Mouse (Mus musculus): ENCODE results near the gene Fgf18. TPM values are rescaled to one million over a fixed set of nuclear protein-coding genes. Genes with fewer than 3 reads are reported as not detected.

Fgf18 gene
- total RNA-seq, 2 experiments from 2014 or later: 6.1 to 7.3 TPM

DNA sequence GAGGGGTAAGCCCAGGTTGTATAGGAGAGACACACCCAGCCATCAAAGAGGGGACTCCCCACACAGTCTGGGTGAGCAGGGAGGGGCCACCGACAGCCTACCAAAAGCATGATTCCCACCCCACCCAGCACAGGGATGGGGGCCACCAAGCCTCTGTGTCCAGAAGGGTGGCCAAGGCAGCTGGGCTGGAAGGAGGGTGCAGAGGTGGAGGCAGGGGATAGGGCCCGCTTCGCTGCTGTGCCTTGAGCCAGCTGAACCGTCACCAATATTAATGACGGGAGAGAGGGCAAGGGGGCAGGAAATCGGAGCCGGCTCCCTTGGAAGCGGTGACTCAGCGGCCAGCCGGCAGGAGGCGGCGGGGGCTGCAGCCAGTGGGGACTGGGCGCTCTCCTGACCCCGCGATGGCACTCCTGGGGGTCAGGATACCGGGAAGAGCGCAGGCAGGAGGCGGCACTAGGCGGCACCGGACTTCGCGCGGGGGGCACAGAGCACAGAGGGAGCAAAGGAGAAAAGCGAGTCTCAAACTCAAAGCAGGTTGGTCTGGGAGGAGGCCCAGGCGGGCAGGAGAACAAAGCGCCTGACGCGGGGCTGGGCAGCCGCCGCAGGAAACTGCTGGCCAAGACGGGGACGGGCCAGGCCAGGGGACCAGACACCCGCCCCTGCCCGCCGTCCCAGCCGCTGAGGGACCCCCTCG is 24.5 kb downstream of the Fgf18 start:
- intact Hi-C loops (cut with DNase I): no loop called here
- DNase-seq: peak; percentile 35 to 44

DNA sequence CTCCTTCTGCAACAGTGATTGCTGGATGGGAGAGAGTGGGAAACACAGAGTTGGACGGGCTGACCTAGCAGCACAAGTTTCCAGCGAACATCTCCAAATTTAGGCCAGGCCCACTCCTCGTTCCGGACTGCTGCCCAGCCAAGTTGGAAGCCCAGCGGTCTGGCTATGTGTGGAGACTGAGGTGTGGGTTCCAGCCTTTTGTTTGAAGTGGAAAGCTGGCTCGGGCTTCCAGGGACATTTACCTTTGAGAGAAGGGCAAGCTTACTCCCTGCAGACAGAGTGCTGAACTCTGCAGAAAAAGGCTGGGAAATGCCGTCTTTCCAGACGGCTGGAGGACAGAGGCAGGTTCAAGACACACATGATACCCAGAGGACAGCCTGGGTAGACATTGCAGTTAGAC is 27.6 kb downstream of the Fgf18 start:
- no peak for DNase-seq
- intact Hi-C loops (cut with DNase I): no loop called here

DNA sequence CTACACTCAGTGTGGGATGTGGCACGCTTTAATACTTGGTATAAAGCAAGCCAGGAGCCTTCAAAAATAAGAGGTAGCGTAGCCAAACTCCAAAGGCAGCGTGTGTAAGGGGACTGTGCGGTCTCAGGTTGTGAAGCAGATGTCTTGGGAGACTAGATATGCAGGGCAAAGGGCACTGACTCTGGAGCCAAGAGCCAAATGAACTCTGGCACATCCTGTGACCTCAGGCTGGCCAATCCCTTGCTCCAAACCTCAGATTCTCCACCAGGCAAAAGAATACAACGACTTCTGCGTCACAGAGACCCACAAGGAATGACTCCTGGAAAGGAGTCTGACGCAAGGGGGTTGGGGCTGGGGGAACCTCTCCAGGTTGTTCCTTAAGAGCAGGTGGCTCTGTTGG is 28.1 kb downstream of the Fgf18 start:
- intact Hi-C loops (cut with DNase I): no loop called here
- DNase-seq: no peak

DNA sequence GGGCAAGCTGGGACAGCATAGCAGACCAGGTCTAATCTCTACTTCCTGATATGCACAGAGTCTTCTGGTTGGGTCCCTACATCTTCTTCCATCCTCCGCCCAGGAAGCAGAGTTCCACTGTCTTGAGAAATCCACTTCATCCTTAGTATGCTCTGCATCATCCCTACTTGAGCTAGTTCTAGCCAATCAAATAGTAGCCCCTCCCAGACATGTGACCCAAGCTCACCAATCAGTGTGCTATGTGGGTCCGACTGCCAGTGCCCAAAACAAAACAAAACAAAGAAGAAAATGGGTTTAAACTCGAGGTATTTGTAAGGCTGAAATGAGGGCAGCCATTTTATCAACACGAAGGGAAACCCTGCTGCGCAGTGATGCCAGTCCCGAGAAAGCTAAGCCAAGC is 28.7 kb downstream of the Fgf18 start:
- peak in 1 of 2 experiments; percentile 13 for DNase-seq
- intact Hi-C loops (cut with DNase I): no loop called here

DNA sequence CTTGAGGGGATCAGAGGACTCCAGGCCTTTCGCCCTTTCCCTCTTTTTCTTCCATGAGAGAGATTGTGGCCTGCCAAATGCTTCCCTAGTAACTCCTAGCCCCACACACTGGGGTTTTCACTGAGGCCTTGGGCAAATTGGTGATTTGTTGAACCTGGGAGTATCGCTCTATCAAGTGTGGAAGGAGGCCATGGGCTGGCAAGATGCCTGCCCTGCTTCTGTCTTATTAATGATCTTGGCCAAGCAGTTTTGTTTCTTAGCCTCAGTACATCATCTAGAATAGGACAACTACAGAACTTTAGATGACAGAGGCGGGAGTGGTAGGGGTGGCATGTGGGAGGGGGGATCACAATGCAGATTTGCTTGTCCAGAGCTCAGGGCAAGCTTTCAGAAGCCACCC is 31.4 kb downstream of the Fgf18 start:
- DNase-seq: no peak
- intact Hi-C loops (cut with DNase I): no loop called here

DNA sequence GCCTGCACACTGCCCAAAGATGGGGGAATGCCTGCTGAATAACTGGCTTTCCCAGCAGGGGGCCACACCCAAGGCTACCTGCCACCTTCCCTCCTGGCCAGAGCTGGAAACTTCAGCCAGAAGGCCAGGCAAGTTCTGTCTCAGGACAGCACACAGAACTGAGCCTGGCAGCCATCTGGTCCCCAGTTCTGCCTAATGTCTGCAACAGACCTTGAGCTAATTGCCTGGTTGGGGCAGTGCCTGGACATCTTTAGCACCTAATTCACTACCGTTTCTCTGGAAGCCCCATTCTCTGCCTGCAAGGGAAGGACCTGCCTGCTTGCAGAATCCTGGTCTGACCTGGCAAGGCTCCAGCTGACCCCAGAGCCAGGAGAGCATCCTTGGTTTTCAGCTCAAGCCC is 34.8 kb downstream of the Fgf18 start:
- intact Hi-C loops (cut with DNase I): no loop called here
- no peak for DNase-seq

DNA sequence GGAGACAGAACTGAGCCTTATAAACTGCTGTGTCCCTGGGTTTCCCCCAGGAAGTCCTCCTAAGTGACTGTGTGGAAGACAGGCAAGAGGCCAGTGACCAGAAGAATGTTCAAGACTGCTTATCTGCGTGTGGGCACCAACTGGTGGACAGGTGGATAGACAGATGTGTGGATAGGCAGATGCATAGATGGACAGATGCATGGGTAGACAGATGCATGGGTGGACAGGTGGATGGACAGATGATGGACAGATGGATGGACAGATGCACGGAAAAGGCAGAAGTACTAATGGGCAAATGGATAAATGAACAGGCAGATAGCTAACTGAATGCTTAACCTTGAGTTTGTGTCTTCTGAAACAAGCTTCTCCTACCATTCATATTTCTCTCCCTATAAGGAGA is 37.1 kb downstream of the Fgf18 start:
- no peak for DNase-seq
- intact Hi-C loops (cut with DNase I): no loop called here

DNA sequence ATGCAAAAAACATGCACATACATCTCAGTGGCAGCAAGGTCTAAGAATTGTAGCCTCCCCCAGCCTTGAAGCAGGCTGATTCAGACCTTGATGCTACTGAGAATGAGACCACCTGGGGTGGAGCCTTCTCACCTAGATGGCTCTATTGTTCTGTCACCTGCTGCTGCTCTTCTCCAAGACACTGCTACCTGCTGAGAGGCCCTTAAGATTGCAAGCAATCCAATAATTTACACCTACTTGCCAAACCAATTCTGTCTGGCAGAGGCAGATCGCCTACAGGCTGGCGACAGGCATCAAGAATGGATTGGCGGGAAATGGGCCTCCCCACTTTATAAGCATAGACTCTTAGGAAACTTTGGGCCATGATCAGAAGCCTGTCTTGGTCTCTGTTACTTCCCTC is 39.7 kb downstream of the Fgf18 start:
- no peak for DNase-seq

DNA sequence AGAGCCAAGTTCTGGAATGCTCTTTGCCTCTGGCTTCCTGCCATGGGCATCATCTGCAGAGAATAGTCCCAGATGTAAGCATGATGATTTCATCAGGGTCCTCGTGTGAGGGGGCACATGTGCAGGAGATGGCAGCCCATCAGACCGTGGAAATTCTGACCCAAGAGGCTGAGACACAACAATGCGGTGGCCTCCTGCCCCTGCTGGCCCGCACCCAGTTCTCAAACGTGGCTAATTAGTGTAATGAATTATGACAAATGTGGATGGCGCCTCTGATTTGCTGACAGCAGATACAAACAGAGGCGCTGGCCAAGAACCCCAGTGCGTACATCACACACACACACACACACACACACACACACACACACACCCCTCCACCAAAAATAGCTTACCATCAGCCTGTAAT is 42.3 kb downstream of the Fgf18 start:
- intact Hi-C loops (cut with DNase I): no loop called here
- no peak for DNase-seq

More for the DNA sequence above, 39.7 kb downstream of the Fgf18 start:
- intact Hi-C loops (cut with DNase I): no loop called here

DNA sequence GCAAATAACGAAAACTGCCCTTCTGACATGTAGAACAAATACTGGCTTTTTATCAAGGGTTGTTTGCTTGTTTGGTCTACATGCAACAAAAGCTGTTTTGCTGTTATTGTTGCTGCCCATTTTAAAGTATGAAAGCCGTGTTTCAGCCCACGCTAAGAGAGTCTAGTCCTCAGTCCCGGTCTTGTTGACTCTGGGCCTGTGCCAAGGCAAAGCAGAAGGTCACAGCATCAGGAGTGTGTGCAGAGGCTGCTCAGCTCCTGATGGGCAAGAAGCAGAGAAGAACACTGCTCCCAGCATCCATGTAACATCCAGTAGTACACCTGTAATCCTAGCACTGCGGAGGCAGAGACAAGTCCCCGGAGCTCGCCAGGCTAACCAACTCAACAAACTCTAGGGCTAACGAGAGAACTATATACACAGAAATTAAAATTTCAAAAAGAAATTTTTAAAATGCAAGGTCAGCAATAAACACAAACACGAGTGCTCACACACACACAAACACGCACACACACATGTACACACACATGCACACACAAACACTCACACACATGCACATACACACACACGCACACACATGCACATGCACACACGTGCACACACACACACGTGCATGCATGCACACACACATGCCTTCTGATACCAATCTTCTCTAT is 43.8 kb downstream of the Fgf18 start:
- no peak for DNase-seq
- intact Hi-C loops (cut with DNase I): no loop called here

DNA sequence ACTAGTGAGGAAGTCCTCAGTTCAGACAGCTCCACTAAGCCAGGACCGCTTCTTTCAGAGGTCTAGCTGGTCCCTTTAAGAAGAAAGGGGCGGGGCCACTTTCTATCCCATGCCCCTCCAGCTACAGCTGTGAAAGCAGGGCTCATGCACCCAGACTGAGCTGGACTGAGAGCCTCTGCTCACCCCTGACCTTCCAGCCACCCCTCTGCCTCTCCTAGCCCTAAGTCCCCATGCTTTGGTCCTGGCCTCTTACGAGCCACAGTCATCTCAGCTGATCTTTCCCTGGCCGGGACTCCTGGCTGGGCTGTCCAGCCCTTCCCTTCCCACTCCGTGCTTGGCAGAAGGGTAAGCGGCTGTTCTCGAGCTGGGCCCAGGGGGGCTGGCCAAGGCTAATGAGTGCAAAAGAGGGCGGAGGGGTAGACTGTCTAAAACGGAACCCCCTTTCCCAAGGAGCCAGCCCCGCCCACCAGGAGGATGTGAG is 47.1 kb downstream of the Fgf18 start:
- intact Hi-C loops (cut with DNase I): no loop called here
- DNase-seq: peak; percentile 60 to 65

DNA sequence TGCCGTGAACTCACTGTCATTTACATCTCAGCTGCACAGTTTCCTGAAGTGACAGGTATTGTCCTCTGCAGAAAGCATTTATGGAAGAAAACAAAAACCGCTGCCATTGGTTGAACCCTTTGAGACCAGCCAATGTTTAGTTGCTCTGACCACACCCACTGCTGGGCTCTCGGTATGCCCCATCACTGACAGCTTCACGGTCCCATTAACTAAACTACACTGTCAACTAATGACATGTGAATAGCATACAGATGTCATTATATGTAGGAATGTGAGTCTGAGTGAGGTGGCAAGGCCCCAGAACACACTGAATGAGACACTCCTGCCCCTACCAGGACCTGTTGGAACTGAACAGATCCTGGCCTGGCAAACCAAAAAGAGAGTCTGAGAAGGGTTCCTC is 47.8 kb downstream of the Fgf18 start:
- intact Hi-C loops (cut with DNase I): loop anchor here (2.0 to 5.0 kb wide), 3 partner anchors 49 to 132 kb away; no protein-coding TSS in a partner anchor
- DNase-seq: no peak

DNA sequence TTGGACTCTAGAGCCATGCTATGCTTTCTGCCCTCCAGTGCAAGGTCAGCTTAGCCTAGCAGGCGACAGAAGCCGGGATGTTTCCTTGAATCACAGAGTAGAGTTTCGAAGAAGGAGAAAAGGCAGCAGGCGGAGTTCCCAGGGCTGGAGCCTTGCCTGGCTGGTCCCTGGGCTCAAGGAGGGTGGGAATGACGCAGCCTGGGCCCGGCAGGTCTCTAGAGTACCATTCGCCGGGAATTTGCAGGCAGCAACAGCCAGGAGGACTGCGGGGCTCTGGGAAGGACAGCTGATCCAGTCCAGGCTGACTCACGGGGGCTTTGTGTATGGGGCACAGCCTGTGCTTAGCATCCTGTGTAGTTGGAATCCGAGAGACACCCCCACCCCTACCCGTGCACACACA is 48.8 kb downstream of the Fgf18 start:
- DNase-seq: peak; percentile 68 to 72
- intact Hi-C loops (cut with DNase I): loop anchor here (2.0 to 5.0 kb wide), 3 partner anchors 50 to 131 kb away; no protein-coding TSS in a partner anchor

DNA sequence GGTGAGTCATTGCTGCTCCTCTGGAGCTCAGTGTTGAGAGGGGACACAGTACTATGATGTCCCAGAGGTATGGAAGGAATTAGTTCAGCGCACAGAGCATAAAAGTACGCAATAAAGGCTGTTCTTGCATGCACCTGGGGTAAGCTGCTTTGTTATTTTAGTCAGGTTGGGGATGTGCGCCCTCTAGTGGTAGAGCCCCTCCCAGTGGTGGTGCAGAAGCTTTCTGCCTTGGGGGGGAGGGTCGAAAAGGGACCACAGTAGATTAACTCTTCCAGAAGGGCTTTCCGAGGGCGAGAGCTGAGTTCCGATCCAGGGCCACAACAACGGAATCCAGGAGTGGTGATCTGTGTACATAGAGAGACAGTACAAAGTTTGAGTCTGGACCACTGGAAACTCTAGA is 49.3 kb downstream of the Fgf18 start:
- DNase-seq: peak; percentile 48 to 64
- intact Hi-C loops (cut with DNase I): loop anchor here (2.0 to 5.0 kb wide), 3 partner anchors 51 to 131 kb away; no protein-coding TSS in a partner anchor

DNA sequence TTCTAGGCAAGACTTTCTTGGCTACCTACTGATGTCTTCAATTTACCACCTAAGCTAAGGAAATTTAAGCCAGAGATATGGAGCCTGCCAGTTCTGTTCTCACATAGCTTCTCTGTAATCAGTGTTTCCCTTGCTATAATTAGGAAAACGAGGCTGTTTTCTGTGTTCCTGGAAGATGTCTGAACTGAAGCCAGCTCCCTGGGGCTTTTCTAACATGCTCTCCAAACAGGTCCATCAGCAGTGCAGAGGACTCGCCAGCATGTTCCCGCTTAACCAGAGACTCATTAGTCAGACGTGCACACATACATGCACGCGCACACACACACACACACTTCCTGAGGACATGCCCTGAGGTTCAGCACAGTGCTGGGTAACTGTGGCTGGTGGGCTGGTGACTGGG is 57.3 kb downstream of the Fgf18 start:
- DNase-seq: no peak
- intact Hi-C loops (cut with DNase I): no loop called here

DNA sequence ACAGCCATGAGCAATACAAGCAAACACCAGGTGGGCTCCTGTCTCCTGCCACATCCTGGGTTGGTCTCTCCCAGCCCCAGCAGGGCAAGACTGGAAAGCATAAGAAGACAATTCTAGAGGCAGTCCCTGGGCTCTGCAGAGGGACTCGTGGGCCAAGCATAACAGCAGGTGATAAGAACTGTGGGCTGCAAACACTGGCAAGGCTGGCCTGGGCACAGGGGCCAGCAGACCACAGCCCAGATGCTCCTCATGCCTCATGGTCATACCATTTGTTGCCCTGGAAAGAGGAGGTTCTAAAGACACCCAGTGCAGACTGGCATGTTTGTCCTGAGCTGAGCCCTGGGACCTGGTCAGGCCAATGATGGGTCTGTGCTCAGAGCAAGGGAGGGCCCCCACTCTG is 59.0 kb downstream of the Fgf18 start:
- DNase-seq: no peak
- intact Hi-C loops (cut with DNase I): no loop called here

DNA sequence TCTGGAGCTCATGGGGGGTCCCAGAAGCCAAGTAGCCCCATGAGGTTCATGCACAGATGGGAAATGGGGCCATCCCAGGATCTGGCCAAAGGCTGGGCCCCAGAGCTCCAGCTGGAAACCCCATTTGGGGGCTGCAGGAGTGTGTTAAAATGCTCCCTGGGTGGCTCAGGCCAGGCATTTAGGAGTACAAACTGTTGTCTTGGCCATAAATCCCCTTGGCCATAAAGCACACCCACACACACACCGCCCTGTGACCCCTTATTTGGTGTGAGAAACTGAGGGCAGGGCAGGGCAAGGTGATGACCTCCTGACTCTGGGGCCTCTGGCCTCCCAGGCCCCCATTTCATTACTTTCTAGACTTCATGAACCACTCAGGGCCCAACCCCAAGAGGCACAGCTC is 61.2 kb downstream of the Fgf18 start:
- DNase-seq: no peak
- intact Hi-C loops (cut with DNase I): no loop called here

DNA sequence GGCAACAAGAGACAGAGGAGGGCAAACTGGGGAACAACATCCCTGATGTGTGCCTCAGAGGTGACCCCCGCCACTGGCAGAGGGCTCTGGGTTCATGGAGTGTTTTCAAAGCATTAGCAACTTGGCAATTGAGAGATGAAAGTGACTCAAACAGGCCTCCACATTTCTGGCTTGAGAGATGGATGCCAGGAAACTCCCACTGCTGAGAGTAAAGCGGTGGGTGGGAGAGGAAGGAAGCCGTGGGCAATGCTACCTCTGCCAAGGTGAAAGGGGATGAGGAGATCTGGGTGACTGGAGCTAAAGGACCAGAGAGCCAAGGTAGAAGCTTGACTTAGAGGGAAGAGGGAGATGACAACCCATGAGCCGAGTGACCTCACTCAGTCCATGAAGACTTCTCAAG is 61.7 kb downstream of the Fgf18 start:
- no peak for DNase-seq
- intact Hi-C loops (cut with DNase I): no loop called here

DNA sequence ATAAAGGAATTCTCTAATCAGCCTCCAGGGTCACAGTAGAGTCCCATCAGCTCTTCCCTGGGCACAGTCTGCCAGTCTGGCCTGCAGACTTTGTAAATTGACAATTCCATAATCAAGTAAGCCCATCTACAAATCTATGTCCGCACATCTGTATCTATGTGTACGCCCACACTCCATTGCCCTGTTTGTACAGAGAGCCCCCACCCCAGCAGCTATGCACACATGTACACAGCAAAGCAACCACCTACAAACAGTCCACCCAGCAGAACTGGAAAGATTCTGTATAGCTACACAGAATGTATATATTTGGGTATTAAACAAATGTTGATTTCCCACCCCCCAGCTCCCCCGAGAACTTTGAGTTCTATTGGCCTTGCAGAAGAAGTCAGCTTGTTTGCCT is 62.1 kb downstream of the Fgf18 start:
- intact Hi-C loops (cut with DNase I): no loop called here

DNA sequence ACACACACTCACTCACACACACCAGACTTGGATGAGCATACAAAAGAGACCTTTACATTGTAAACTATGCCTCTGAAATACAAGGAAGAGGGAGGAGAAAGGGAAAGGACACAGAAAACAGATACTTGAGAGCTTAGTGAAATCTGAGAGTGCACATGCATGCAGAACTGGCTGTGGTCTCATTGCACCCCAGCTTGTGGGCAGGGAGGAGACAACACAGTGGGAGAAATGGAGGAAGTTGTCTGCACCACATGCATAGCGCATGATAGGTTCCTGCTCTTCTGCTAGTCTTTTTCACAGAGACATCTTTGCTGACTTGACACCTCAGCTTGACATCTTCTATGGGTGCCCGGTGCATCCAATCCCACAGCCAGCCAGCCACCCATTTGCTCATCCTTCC is 63.2 kb downstream of the Fgf18 start:
- intact Hi-C loops (cut with DNase I): no loop called here
- DNase-seq: no peak

More for the DNA sequence above, 62.1 kb downstream of the Fgf18 start:
- DNase-seq: no peak

DNA sequence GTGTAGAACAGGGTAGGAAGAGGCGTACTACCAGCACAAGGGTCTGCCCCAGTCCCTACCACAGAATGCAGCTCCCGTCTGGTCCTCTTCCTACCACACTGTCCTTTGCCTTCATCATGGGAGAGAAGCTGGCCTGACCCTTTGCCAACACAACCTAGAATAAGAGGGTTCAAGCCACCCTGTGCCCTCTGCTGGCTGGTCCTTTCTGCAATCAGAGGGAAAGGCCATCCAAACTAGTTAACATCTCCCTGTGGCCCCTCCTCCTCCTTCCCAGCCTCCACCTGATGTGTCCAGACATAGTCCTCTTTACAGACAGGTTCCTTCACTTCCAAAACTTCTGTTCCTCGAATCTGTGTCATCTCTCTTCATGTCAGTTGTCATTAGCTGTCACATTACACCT is 66.0 kb downstream of the Fgf18 start:
- intact Hi-C loops (cut with DNase I): no loop called here
- DNase-seq: no peak

Measured in heart, postnatal 10 days (tissue).